Mouse (Mus musculus) NIH3T3 (cell line): Measurements from ENCODE around the gene Hao1.
A peak's percentile ranks its signal among the peaks of the same experiment; 100 is the strongest.

Source experiments
- DNase-seq: peaks from one replicate; pipeline ENCODE4 v3.0.0-alpha.2; 2012; ENCODE audit warnings: low read depth

Gene Hao1

GRCm38 (mm10) chr2:134462321-134462720 lies 91.8 kb downstream of the Hao1 start:
- DNase-seq = no peak

- DNase-seq = peak; percentile 83
These were observed 93.3 kb downstream of the Hao1 start for GRCm38 (mm10) chr2:134460831-134461230.

GRCm38 (mm10) chr2:134456065-134456505 lies 98.1 kb downstream of the Hao1 start:
- DNase-seq = no peak

GRCm38 (mm10) chr2:134452748-134453147 lies 101.4 kb downstream of the Hao1 start:
- DNase-seq = no peak

- peak; percentile 14 for DNase-seq
These were observed 103.2 kb downstream of the Hao1 start for GRCm38 (mm10) chr2:134450976-134451375.
